14 mouse cellular contexts compared by ENCODE assay signal in genomic region chr3:151893421-151894235, GRCm38 (mm10). TPM values are rescaled to one million over a fixed set of nuclear protein-coding genes. Genes with fewer than 3 reads are reported as not detected.
DNase-seq lines count a peak whose midpoint lies in the region; ATAC-seq and TF ChIP-seq lines count a peak whose summit lies in the region.
"Had no signal": no experiment of that assay in that cellular context is flagged by ENCODE, and none has a peak within 500 bp of the region (broad histone marks: within the 10 kb centered on the region; RNA-seq: fewer than 3 reads in every experiment).

No protein-coding gene starts in this region.

- WGBS in hindbrain, postnatal 0 days = 50% methylated on average over 11 of the region's 11 CpGs
- WGBS in hindbrain, embryonic 11.5 days = 65% methylated on average over 11 of the region's 11 CpGs

- no peaks in the 10 kb centered on the region for H3K36me3 ChIP-seq in hindbrain, postnatal 0 days (ENCODE audit: insufficient read depth, low read length)
- no peaks in the 10 kb centered on the region for H3K36me3 ChIP-seq in hindbrain, embryonic 11.5 days (ENCODE audit: control insufficient read depth, insufficient read depth, low read length)
- H3K36me3 ChIP-seq: liver, embryonic 12.5 days had no signal

- ATAC-seq in hindbrain, postnatal 0 days = peak; percentile 58; the same call in 1 of the 2 replicates
- ATAC-seq in hindbrain, embryonic 11.5 days (ENCODE audit: low FRiP score) = no peak
- ATAC-seq: intestine, postnatal 0 days; liver, embryonic 12.5 days had no signal

- DNase-seq in embryo, embryonic 10 days (ENCODE audit: low spot score) = peak; percentile 66
- DNase-seq in embryo, embryonic 9.5 days (ENCODE audit: extremely low spot score) = no peak
- DNase-seq in hindbrain, postnatal 0 days (ENCODE audit: low spot score) = no peak
- no peak for DNase-seq in hindbrain, embryonic 11.5 days (ENCODE audit: low spot score)
- DNase-seq in fibroblast of lung, adult 2 months (ENCODE audit: low read depth) = peak; percentile 40
- peak; percentile 18 for DNase-seq in skeletal muscle tissue, adult 2 months (ENCODE audit: low read depth, low spot score)
- no peak for DNase-seq in right cerebral cortex, postnatal 36 days (ENCODE audit: low spot score in 2 of 2)
- DNase-seq in left cerebral cortex, adult 9 months (ENCODE audit: low spot score in 2 of 2) = no peak
- DNase-seq: adrenal gland, postnatal 25 days; gastrocnemius, postnatal 36 days; spleen, adult 18-20 months had no signal

- H3K27ac ChIP-seq in hindbrain, postnatal 0 days = no peak overlapping the region
- H3K27ac ChIP-seq in hindbrain, embryonic 11.5 days (ENCODE audit: low read depth, low read length) = no peak overlapping the region
- H3K27ac ChIP-seq: left cerebral cortex, adult 2 months; liver, embryonic 12.5 days had no signal

- TF ChIP-seq CTCF in hindbrain, postnatal 0 days (IDR thresholded peaks at IDR 0.05; ENCODE audit: low read depth) = no peak

- H3K9me3 ChIP-seq in hindbrain, postnatal 0 days (ENCODE audit: low read length) = no peaks in the 10 kb centered on the region
- H3K9me3 ChIP-seq in hindbrain, embryonic 11.5 days (ENCODE audit: control insufficient read depth, low read length) = no peaks in the 10 kb centered on the region
- H3K9me3 ChIP-seq: liver, embryonic 12.5 days had no signal

- H3K4me3 ChIP-seq in hindbrain, postnatal 0 days (ENCODE audit: low read length) = no peak overlapping the region
- H3K4me3 ChIP-seq in hindbrain, embryonic 11.5 days (ENCODE audit: low read depth, low read length) = no peak overlapping the region
- H3K4me3 ChIP-seq: left cerebral cortex, adult 2 months; liver, embryonic 12.5 days had no signal

- no peak overlapping the region for H3K4me2 ChIP-seq in hindbrain, postnatal 0 days (ENCODE audit: low read depth, low read length)
- H3K4me2 ChIP-seq in hindbrain, embryonic 11.5 days (replicated peaks; ENCODE audit: low read depth, low read length) = no peak overlapping the region
- H3K4me2 ChIP-seq: liver, embryonic 12.5 days had no signal

- H3K27me3 ChIP-seq in hindbrain, postnatal 0 days (ENCODE audit: insufficient read depth, low read length) = no peaks in the 10 kb centered on the region
- no peaks in the 10 kb centered on the region for H3K27me3 ChIP-seq in hindbrain, embryonic 11.5 days (ENCODE audit: control insufficient read depth, insufficient read depth, low read length)
- H3K27me3 ChIP-seq: liver, embryonic 12.5 days had no signal

- no peaks in the 10 kb centered on the region for H3K4me1 ChIP-seq in hindbrain, postnatal 0 days (ENCODE audit: insufficient read depth, low read length)
- H3K4me1 ChIP-seq in hindbrain, embryonic 11.5 days (replicated peaks; ENCODE audit: control insufficient read depth, insufficient read depth, low read length) = no peaks in the 10 kb centered on the region
- H3K4me1 ChIP-seq: liver, embryonic 12.5 days had no signal

- no peak overlapping the region for H3K9ac ChIP-seq in hindbrain, postnatal 0 days (replicated peaks; ENCODE audit: low read length)
- H3K9ac ChIP-seq in hindbrain, embryonic 11.5 days (ENCODE audit: low read depth, low read length) = no peak overlapping the region
- H3K9ac ChIP-seq: liver, embryonic 12.5 days had no signal

RNA-seq across cellular contexts. Expression of gene Ptgfr, which starts 56.2 kb away (rescaled TPM):
- total RNA-seq in hindbrain, postnatal 0 days (2014; rRNA removed) = 0.72 and 2.8 TPM in 2 replicates
- polyA plus RNA-seq in hindbrain, postnatal 0 days (2015; fragmentation: Nextera tagmentation; extraction: Ambion mirVana) = 1.1 and 1.7 TPM in 2 replicates
- 0.46 and 1.1 TPM in 2 replicates for polyA plus RNA-seq in hindbrain, embryonic 11.5 days (2014; fragmentation: Nextera tagmentation; extraction: Ambion mirVana)
- total RNA-seq: adrenal gland, postnatal 25 days had no signal

Comparison
In these comparisons a context has a peak if more than half of its experiments do, and no peak if none do; other contexts are left out.
1. DNase-seq: peak in embryo, embryonic 10 days (single experiment), fibroblast of lung, adult 2 months (single experiment) and skeletal muscle tissue, adult 2 months (single experiment); none in embryo, embryonic 9.5 days (single experiment), hindbrain, postnatal 0 days (single experiment), hindbrain, embryonic 11.5 days (single experiment), right cerebral cortex, postnatal 36 days (0 of 2) and left cerebral cortex, adult 9 months (0 of 2).